Mouse (Mus musculus) cerebellum, adult 2 months (tissue): ENCODE measurements around the gene Mkks. TPM values are rescaled to one million over a fixed set of nuclear protein-coding genes. Genes with fewer than 3 reads are reported as not detected.

Experiments
- DNase-seq, 2 experiments: peaks; one replicate each; pipeline ENCODE4 v3.0.0; 2021
- H3K27ac ChIP-seq: fragments of 200-500 bp; 2 replicates; pipeline ENCODE4 v1.5.1; 2012; ENCODE audit warnings: low read length, control low read depth, inconsistent platforms; ENCODE audit not compliant: insufficient read depth
- H3K27me3 ChIP-seq: fragments of 200-500 bp; 2 replicates; pipeline ENCODE4 v1.6.1; 2012; ENCODE audit warnings: inconsistent platforms, mild to moderate bottlenecking, low read length, moderate library complexity; ENCODE audit not compliant: control insufficient read depth, insufficient read depth
- H3K4me1 ChIP-seq: fragments of 200-500 bp; 2 replicates; pipeline ENCODE4 v1.6.1; 2011; ENCODE audit warnings: low read length; ENCODE audit not compliant: control insufficient read depth, insufficient read depth
- H3K4me3 ChIP-seq: fragments of 200-500 bp; replicated peaks from 2 replicates; pipeline ENCODE3; 2011; ENCODE audit warnings: mild to moderate bottlenecking, low read depth, low read length, control low read depth; ENCODE audit not compliant: insufficient read depth
- CTCF ChIP-seq: fragments of 200-500 bp; IDR thresholded peaks from 2 replicates; pipeline ENCODE4 v1.5.1; 2011; ENCODE audit warnings: low read depth, mild to moderate bottlenecking, control low read depth, low read length, moderate library complexity, borderline replicate concordance; ENCODE audit not compliant: insufficient read depth
- POLR2A ChIP-seq: fragments of 200-500 bp; IDR thresholded peaks from 2 replicates; pipeline ENCODE4 v1.6.1; 2011; ENCODE audit warnings: low read length, control low read depth, borderline replicate concordance; ENCODE audit not compliant: insufficient read depth
- WGBS: fragments of 180-500 bp; shearing (Covaris S2); methylation state at CpG from one replicate; pipeline ENCODE4 v1.1.7; 2018; 5-methylcytosine and 5-hydroxymethylcytosine counted together
- polyA plus RNA-seq: library from polyadenylated mRNA; depleted of rRNA; stranded (reverse); fragments of >200 nt; gene quantifications from 2 replicates; pipeline ENCODE4 v1.2.3, GENCODE M21; 2012

The Mkks gene
- polyA plus RNA-seq, 1 experiment, result 11.7 TPM

DNA sequence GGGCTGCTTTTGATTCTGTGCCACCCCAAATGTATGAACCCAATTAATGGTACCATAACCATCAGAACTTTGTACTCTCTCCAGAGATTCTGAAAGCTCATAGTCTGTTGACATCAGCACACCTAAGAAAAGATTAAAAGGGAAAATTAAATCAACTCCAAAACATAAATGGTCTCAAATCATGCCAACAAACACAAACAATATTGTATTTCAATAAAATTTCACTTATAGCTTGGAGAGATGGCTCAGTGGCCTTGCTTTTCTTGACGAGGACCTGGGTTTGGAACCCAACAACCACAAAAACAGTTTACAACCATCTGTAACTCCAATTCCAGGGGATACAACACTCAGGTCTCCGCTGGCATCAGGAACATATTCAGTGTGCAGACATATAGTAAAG lies 5.6 kb downstream of the Mkks start, which contains the start of gene AL731706.2:
Gene AL731706.2 (minus strand): TSS at position 101 of the 400 bp plus-strand sequence.
- no peaks in the 10 kb centered on the region for H3K27me3 ChIP-seq
- WGBS, result 95% methylated on average over 2 of the region's 2 CpGs
- H3K27ac ChIP-seq, result no peak within 1 kb of the TSS
- no peak for DNase-seq
- H3K4me3 ChIP-seq, result no peak within 1 kb of the TSS
- TF ChIP-seq POLR2A, result no peak
- TF ChIP-seq CTCF, result no peak
- H3K4me1 ChIP-seq, result peaks cover 2% of the 10 kb centered on the region; the same call in 1 of the 2 replicates

GRCm38 (mm10) chr2:136854543-136855388 lies 36.4 kb downstream of the Mkks start:
- DNase-seq, result no peak
- H3K27ac ChIP-seq, result no peak overlapping the region
- no peak overlapping the region for H3K4me3 ChIP-seq
- WGBS, result 49% methylated on average over 5 of the region's 5 CpGs
- no peaks in the 10 kb centered on the region for H3K27me3 ChIP-seq
- no peaks in the 10 kb centered on the region for H3K4me1 ChIP-seq
- TF ChIP-seq CTCF (no peak), POLR2A (no peak)

- no peaks in the 10 kb centered on the region for H3K27me3 ChIP-seq
- 81% methylated on average over 3 of the region's 3 CpGs for WGBS
- no peaks in the 10 kb centered on the region for H3K4me1 ChIP-seq
- TF ChIP-seq POLR2A (no peak), CTCF (no peak)
- H3K27ac ChIP-seq, result no peak overlapping the region
- H3K4me3 ChIP-seq, result no peak overlapping the region
- DNase-seq, result no peak
Observed at GRCm38 (mm10) chr2:136850366-136850765, 40.8 kb downstream of the Mkks start.

- Histone ChIP-seq H3K4me3 (no peak overlapping the region), H3K4me1 (no peaks in the 10 kb centered on the region; the same call in 1 of the 2 replicates), H3K27ac (no peak overlapping the region), H3K27me3 (no peaks in the 10 kb centered on the region)
- no peak for DNase-seq
- WGBS, result 62% methylated on average over 1 of the region's 1 CpGs
- TF ChIP-seq CTCF, result no peak
- TF ChIP-seq POLR2A, result no peak
Observed at GRCm38 (mm10) chr2:136837994-136838393, 53.2 kb downstream of the Mkks start.

DNA sequence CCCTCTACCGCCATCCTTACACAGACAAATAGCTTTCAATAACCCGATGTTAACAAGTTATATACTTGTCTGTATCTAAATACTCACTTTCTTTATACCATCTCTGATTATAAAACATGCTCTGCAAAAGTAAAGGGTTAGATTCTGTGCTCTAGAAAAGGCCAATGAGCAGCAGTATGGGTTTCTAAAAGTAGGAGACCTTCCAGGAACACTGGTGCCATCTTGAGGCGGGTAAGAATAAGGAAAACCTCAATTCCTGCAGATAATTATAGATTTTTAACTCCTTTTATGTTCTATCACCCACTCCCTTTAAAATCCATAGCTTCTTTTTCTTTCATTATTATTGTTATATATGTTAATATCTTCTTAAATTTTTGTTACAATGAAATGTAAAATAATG lies 55.3 kb downstream of the Mkks start:
- DNase-seq, result peak in 1 of 2 experiments; percentile 54
- 57% methylated on average over 3 of the region's 3 CpGs for WGBS
- no peaks in the 10 kb centered on the region; the same call in 1 of the 2 replicates for H3K4me1 ChIP-seq
- H3K27me3 ChIP-seq, result no peaks in the 10 kb centered on the region
- TF ChIP-seq POLR2A (no peak), CTCF (peak; percentile 43; the same call in 1 of the 2 replicates)
- H3K27ac ChIP-seq, result no peak overlapping the region
- H3K4me3 ChIP-seq, result no peak overlapping the region

GRCm38 (mm10) chr2:136834715-136835075 lies 56.5 kb downstream of the Mkks start:
- TF ChIP-seq CTCF, result no peak
- TF ChIP-seq POLR2A, result no peak
- Histone ChIP-seq H3K27ac (no peak overlapping the region), H3K27me3 (no peaks in the 10 kb centered on the region), H3K4me3 (no peak overlapping the region), H3K4me1 (no peaks in the 10 kb centered on the region; the same call in 1 of the 2 replicates)
- no peak for DNase-seq
- WGBS, result 100% methylated on average over 1 of the region's 1 CpGs

GRCm38 (mm10) chr2:136833976-136834714 lies 57.0 kb downstream of the Mkks start:
- H3K4me3 ChIP-seq, result no peak overlapping the region
- no peak overlapping the region for H3K27ac ChIP-seq
- H3K27me3 ChIP-seq, result no peaks in the 10 kb centered on the region
- no peaks in the 10 kb centered on the region; the same call in 1 of the 2 replicates for H3K4me1 ChIP-seq
- 80% methylated on average over 3 of the region's 3 CpGs for WGBS
- no peak for DNase-seq
- no peak for TF ChIP-seq CTCF
- no peak for TF ChIP-seq POLR2A

DNA sequence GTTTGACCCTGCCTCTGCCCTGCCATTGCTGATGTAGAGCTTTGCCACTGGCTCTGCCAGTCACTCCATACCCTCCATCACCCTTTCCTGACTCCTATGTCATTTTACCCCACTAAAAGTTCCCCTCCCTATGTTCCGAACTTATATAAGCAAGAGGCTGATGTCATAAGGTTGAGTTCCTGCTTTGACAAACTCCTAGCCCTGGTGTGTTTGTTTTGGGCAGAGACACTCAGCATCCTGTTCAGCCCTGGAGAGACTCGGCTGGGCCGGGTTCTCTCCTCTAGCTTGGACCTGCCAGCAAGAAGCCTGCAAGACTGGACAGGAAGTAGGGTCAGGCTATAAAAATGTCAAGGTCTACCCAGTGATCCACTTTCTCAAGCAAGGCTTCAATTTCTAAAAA lies 58.3 kb downstream of the Mkks start:
- TF ChIP-seq POLR2A (no peak), CTCF (no peak)
- Histone ChIP-seq H3K4me1 (no peaks in the 10 kb centered on the region; the same call in 1 of the 2 replicates), H3K4me3 (no peak overlapping the region), H3K27me3 (no peaks in the 10 kb centered on the region), H3K27ac (no peak overlapping the region)
- WGBS, result 80% methylated on average over 3 of the region's 3 CpGs
- DNase-seq, result no peak
